Mouse (Mus musculus) megakaryocyte, embryonic 14.5 days (primary cell): ENCODE results near the gene Comt. TPM values are rescaled to one million over a fixed set of nuclear protein-coding genes. Genes with fewer than 3 reads are reported as not detected.
A peak's percentile ranks its signal among the peaks of the same experiment; 100 is the strongest.

Source experiments
- H3K27me3 ChIP-seq: replicated peaks from 2 replicates; pipeline ENCODE3; 2012; ENCODE audit warnings: inconsistent platforms
- H3K36me3 ChIP-seq: replicated peaks from 2 replicates; pipeline ENCODE3; 2012; ENCODE audit warnings: low read length, inconsistent platforms, mixed read lengths
- H3K4me1 ChIP-seq: 2 replicates; pipeline ENCODE4 v1.6.1; 2012; ENCODE audit warnings: inconsistent platforms
- H3K4me3 ChIP-seq: replicated peaks from 2 replicates; pipeline ENCODE3; 2012; ENCODE audit warnings: moderate library complexity, mild to moderate bottlenecking, inconsistent platforms
- H3K9me3 ChIP-seq: 2 replicates; pipeline ENCODE4 v1.6.1; 2012; ENCODE audit warnings: inconsistent platforms
- FLI1 ChIP-seq: IDR thresholded peaks from 2 replicates; pipeline ENCODE4 v1.6.1; 2012; ENCODE audit warnings: low read length, inconsistent platforms, mixed read lengths
- GATA1 ChIP-seq: IDR thresholded peaks from 3 replicates; pipeline ENCODE4 v1.6.1; 2012; ENCODE audit warnings: mixed read lengths, low read length, inconsistent platforms, borderline replicate concordance
- polyA plus RNA-seq: library from polyadenylated mRNA; stranded (reverse); fragments of >175 nt; gene quantifications from 2 replicates; pipeline ENCODE4 v1.2.3, GENCODE M21; 2012; ENCODE audit warnings: low replicate concordance; ENCODE audit not compliant: insufficient read depth

The Comt gene
- polyA plus RNA-seq, result 52.8 and 53.5 TPM in 2 replicates

DNA sequence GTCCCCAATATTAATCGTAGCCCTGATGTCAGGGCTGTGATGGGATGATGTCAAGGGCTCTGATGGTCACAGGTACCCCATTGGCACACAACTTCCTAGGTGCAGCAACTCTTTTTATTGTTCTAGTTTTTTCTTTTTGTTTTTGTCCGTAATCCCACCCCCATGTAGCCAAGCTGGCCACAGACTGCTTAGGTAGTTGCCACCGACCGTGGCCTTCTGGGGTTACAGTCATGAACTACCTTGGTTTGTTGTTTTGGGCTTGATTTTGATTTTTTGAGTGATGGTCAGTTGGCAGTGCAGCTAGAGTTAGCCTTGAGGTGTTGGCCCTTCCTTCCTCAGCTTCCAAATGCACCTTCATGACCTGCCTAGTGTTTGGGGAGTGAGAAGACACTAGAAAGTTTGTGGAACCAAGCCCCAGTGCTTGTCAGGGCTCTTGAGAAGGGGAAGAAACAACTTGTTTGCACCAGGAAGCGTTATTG is at the start of gene Comt:
Comt (minus strand) TSS at position 51 of the 479 bp plus-strand sequence.
- peaks cover 38% of the 10 kb centered on the region for H3K36me3 ChIP-seq
- H3K4me1 ChIP-seq, result peaks cover 74% of the 10 kb centered on the region
- no peaks in the 10 kb centered on the region for H3K9me3 ChIP-seq
- H3K4me3 ChIP-seq, result peak within 1 kb of the TSS; percentile 99
- TF ChIP-seq FLI1, result no peak
- no peak for TF ChIP-seq GATA1
- no peaks in the 10 kb centered on the region for H3K27me3 ChIP-seq

DNA sequence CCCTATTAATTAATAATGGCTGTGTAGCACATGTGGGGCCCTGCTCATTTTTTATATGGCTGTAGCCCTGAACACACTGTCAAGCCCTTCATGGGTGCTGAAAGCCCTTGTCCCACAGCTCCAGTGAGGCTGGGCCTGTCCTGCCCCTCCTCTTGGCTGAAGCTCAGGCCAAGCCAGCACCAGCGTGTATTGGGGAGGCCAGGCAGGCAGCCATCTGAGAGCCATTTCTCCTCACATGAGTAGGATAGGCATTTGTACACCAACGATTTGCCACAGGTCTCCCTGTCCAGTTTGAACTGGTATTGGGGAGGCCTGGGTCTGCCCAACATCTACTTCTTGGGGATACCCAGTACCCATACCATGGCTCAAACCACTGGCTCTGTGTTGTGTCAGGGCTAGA is 47.4 kb upstream of the Comt start:
- TF ChIP-seq GATA1, result no peak
- TF ChIP-seq FLI1, result no peak
- Histone ChIP-seq H3K27me3 (no peaks in the 10 kb centered on the region), H3K4me1 (peaks cover 13% of the 10 kb centered on the region; the same call in 1 of the 2 replicates), H3K4me3 (no peak overlapping the region), H3K9me3 (no peaks in the 10 kb centered on the region), H3K36me3 (peaks cover 99% of the 10 kb centered on the region)

DNA sequence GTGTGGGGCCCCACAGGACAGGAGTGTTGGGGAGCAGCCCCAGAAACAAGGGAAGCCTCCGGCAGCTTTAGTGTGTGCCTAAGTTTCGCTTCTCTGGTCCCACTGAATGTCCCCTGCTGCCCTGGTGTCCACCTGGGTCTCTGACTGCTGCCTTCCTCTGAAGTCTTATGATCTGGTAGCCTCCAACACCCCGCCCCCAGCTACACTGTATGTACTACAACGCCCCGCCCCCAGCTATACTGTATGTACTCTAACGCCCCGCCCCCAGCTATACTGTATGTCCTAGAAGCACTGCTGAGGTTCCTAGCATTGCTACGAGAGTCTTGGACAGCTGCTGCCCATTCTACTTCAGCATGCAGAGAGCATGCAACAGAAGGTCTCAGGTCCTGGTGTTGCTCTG is 46.3 kb upstream of the Comt start:
- Histone ChIP-seq H3K4me1 (peaks cover 10% of the 10 kb centered on the region; the same call in 1 of the 2 replicates), H3K4me3 (no peak overlapping the region), H3K36me3 (peaks cover 99% of the 10 kb centered on the region), H3K27me3 (no peaks in the 10 kb centered on the region), H3K9me3 (no peaks in the 10 kb centered on the region)
- TF ChIP-seq GATA1 (no peak), FLI1 (no peak)

- H3K27me3 ChIP-seq, result no peaks in the 10 kb centered on the region
- H3K4me3 ChIP-seq, result no peak overlapping the region
- no peak for TF ChIP-seq FLI1
- TF ChIP-seq GATA1, result no peak
- H3K9me3 ChIP-seq, result no peaks in the 10 kb centered on the region
- H3K4me1 ChIP-seq, result peaks cover 5% of the 10 kb centered on the region; the same call in 1 of the 2 replicates
- H3K36me3 ChIP-seq, result peaks cover 99% of the 10 kb centered on the region
These were observed 45.8 kb upstream of the Comt start for GRCm38 (mm10) chr16:18472416-18472815.

GRCm38 (mm10) chr16:18471976-18472375 is 45.3 kb upstream of the Comt start:
- H3K9me3 ChIP-seq, result no peaks in the 10 kb centered on the region
- no peaks in the 10 kb centered on the region for H3K27me3 ChIP-seq
- no peak for TF ChIP-seq FLI1
- H3K36me3 ChIP-seq, result peaks cover 99% of the 10 kb centered on the region
- H3K4me1 ChIP-seq, result peaks cover under 1% of the 10 kb centered on the region; the same call in 1 of the 2 replicates
- H3K4me3 ChIP-seq, result no peak overlapping the region

DNA sequence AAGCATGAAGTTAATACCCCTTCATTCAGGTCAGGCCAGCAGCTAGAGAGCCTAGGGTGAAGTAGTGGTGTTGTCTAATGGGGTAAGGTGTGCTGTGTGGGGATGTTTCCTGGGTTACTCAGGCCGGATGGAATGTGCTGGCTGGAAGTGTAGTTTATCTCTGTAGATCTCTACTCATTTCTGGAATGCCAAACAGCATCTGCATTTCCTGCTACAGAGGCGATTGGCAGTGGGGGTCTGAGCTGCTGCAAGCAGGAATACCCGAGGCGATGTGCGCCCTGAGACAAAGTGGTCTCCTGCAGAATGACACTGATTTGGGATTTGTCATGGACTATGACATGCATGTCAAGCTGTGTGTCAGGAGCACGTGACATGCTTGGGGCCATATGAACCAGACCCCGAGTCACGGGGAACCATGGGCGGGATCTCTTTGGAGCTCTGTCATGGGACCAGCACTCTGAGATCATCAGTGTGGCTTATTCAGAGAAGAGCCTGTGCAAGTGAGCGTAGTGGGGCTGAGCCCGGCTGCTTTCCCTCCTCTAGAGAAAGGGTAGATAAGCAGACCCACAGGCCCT is 44.8 kb upstream of the Comt start:
- TF ChIP-seq FLI1 (no peak), GATA1 (no peak)
- H3K36me3 ChIP-seq, result peaks cover 98% of the 10 kb centered on the region

GRCm38 (mm10) chr16:18470829-18471228 is 44.2 kb upstream of the Comt start:
- H3K9me3 ChIP-seq, result no peaks in the 10 kb centered on the region
- TF ChIP-seq GATA1 (no peak), FLI1 (no peak)
- H3K27me3 ChIP-seq, result no peaks in the 10 kb centered on the region
- no peak overlapping the region for H3K4me3 ChIP-seq
- peaks cover 96% of the 10 kb centered on the region for H3K36me3 ChIP-seq
- no peaks in the 10 kb centered on the region; the same call in 1 of the 2 replicates for H3K4me1 ChIP-seq

More for the DNA sequence above, 44.8 kb upstream of the Comt start:
- no peaks in the 10 kb centered on the region for H3K27me3 ChIP-seq
- no peak overlapping the region for H3K4me3 ChIP-seq
- H3K9me3 ChIP-seq, result no peaks in the 10 kb centered on the region
- H3K4me1 ChIP-seq, result no peaks in the 10 kb centered on the region; the same call in 1 of the 2 replicates

DNA sequence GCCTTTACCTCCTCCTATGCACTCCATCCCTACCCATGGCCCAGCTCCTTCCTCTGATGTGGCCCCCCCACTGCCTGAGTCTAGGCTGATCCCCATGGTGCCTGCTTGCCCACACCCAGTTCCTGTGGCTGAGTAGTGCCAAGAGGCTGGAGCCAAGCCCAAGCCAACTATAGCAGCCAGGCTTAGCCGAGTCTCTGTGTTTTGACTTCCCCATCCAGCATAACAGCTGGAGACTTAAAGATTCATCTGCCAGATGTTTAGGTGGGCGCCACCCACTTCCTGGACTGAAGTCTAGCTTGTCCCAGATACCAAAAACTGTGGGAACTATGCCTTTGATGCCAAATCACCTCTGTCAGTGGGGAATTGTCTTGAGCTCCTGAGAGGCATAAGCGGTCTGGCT is 37.6 kb upstream of the Comt start:
- H3K36me3 ChIP-seq, result peaks cover 88% of the 10 kb centered on the region
- H3K27me3 ChIP-seq, result peaks cover 6% of the 10 kb centered on the region
- TF ChIP-seq FLI1, result no peak
- TF ChIP-seq GATA1, result no peak
- peaks cover 40% of the 10 kb centered on the region for H3K4me1 ChIP-seq
- H3K4me3 ChIP-seq, result no peak overlapping the region
- no peaks in the 10 kb centered on the region for H3K9me3 ChIP-seq

DNA sequence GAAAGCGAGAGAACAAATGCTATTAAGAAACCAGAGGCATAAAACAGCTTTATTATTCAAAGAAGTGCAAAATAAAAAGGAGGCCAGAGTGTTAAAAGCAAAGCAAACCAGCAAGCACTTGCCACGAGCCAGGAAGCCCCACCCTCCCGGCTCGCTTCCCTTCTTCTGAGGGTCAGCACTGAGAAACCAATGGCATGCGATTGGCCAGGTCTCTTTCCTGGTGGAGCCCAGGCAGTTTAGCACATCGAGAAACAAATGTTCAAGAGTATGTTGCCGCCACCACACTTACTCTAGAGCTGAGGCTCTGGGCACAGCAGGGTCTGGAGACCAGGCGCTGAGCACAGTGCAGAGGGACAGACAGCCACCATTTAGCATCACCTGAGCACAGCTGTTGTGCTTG is 35.9 kb upstream of the Comt start:
- peaks cover 9% of the 10 kb centered on the region for H3K27me3 ChIP-seq
- peaks cover 45% of the 10 kb centered on the region for H3K4me1 ChIP-seq
- H3K36me3 ChIP-seq, result peaks cover 88% of the 10 kb centered on the region
- TF ChIP-seq GATA1 (no peak), FLI1 (no peak)
- H3K9me3 ChIP-seq, result no peaks in the 10 kb centered on the region
- H3K4me3 ChIP-seq, result no peak overlapping the region

DNA sequence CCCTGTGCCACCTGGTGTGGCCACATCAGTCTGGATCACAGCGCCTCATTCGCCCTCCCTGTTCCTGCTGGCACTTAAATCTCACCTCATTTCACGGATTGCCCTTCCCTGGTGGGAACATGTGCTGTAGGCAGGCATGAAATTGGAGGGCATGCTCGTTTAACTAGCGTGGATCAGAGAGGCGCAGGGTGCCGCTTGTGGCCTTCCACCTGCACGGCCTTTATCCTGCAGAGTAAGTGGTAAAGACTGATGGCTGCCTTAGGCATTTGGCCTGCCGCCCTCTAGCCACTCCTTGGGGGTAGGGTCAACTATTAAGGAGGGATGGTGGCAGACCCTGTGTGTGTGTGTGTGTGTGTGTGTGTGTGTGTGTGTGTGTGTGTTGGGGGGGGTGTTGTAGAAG is 35.4 kb upstream of the Comt start:
- Histone ChIP-seq H3K36me3 (peaks cover 88% of the 10 kb centered on the region), H3K4me1 (peaks cover 45% of the 10 kb centered on the region)
- TF ChIP-seq FLI1 (no peak), GATA1 (no peak)

More for the DNA sequence above, 35.4 kb upstream of the Comt start:
- peaks cover 9% of the 10 kb centered on the region for H3K27me3 ChIP-seq
- no peak overlapping the region for H3K4me3 ChIP-seq
- no peaks in the 10 kb centered on the region for H3K9me3 ChIP-seq
